ENCODE assay signal across 8 mouse cellular contexts in genomic region chr6:17464281-17465025, GRCm38 (mm10). TPM values are rescaled to one million over a fixed set of nuclear protein-coding genes. Genes with fewer than 3 reads are reported as not detected.
A peak's percentile ranks its signal among the peaks of the same experiment; 100 is the strongest.
DNase-seq lines count a peak whose midpoint lies in the region; ATAC-seq and TF ChIP-seq lines count a peak whose summit lies in the region.

No protein-coding gene starts in this region.

- peak overlapping the region; percentile 100 for H3K4me2 ChIP-seq in hindbrain, postnatal 0 days (ENCODE audit: low read depth, low read length)
- H3K4me2 ChIP-seq in liver, postnatal 0 days (ENCODE audit: low read depth, low read length): peak overlapping the region; percentile 83

- WGBS in hindbrain, postnatal 0 days: 7% methylated on average over 15 of the region's 15 CpGs
- 7% methylated on average over 15 of the region's 15 CpGs for WGBS in liver, postnatal 0 days (ENCODE audit: insufficient replicate concordance)

- no peaks in the 10 kb centered on the region for H3K4me1 ChIP-seq in brown adipose tissue, adult 24 weeks (ENCODE audit: control insufficient read depth, insufficient read depth, insufficient read length, low read length)
- 0 out of 2 replicates have a peak, but pooled peaks cover 5% of the 10 kb centered on the region for H3K4me1 ChIP-seq in hindbrain, postnatal 0 days (ENCODE audit: insufficient read depth, low read length)
- peaks cover 3% of the 10 kb centered on the region; the same call in 1 of the 2 replicates for H3K4me1 ChIP-seq in liver, postnatal 0 days (ENCODE audit: insufficient read depth)

- TF ChIP-seq EP300 in liver, postnatal 0 days (IDR thresholded peaks at IDR 0.05; ENCODE audit: low read depth): no peak

- ATAC-seq in hindbrain, postnatal 0 days: no peak; the same call in 1 of the 2 replicates
- ATAC-seq in liver, postnatal 0 days: peak; percentile 46

- 0 out of 2 replicates have a peak overlapping the region, but pooled peaks have one; percentile 37 for H3K9ac ChIP-seq in hindbrain, postnatal 0 days (replicated peaks; ENCODE audit: low read length)
- H3K9ac ChIP-seq in liver, postnatal 0 days (replicated peaks): peak overlapping the region; percentile 65

- no peaks in the 10 kb centered on the region for H3K9me3 ChIP-seq in hindbrain, postnatal 0 days (ENCODE audit: low read length)
- H3K9me3 ChIP-seq in liver, postnatal 0 days (ENCODE audit: low read length): no peaks in the 10 kb centered on the region

- peak overlapping the region; percentile 59 for H3K4me3 ChIP-seq in layer of hippocampus, adult 2 months
- peak overlapping the region; percentile 80 for H3K4me3 ChIP-seq in brown adipose tissue, adult 24 weeks (ENCODE audit: insufficient read depth, low read depth, low read length)
- H3K4me3 ChIP-seq in hindbrain, postnatal 0 days (ENCODE audit: low read length): peak overlapping the region; percentile 70
- peak overlapping the region; percentile 65 for H3K4me3 ChIP-seq in liver, postnatal 0 days (ENCODE audit: low read depth, low read length)

- H3K27ac ChIP-seq in layer of hippocampus, adult 2 months: no peak overlapping the region
- peak overlapping the region; percentile 39; the same call in 1 of the 2 replicates for H3K27ac ChIP-seq in brown adipose tissue, adult 24 weeks (replicated peaks; ENCODE audit: low read depth, low read length)
- H3K27ac ChIP-seq in hindbrain, postnatal 0 days: no peak overlapping the region
- peak overlapping the region; percentile 89 for H3K27ac ChIP-seq in liver, postnatal 0 days (ENCODE audit: low read depth)

- 0 out of 2 replicates have a peak, but pooled peaks cover 4% of the 10 kb centered on the region for H3K27me3 ChIP-seq in hindbrain, postnatal 0 days (ENCODE audit: insufficient read depth, low read length)
- H3K27me3 ChIP-seq in liver, postnatal 0 days (ENCODE audit: insufficient read depth, low read length): no peaks in the 10 kb centered on the region

- no peak for TF ChIP-seq CTCF in layer of hippocampus, adult 2 months (conservative IDR thresholded peaks at IDR 0.05)
- TF ChIP-seq CTCF in hindbrain, postnatal 0 days (IDR thresholded peaks at IDR 0.05; ENCODE audit: low read depth): no peak
- no peak for TF ChIP-seq CTCF in liver, postnatal 0 days (IDR thresholded peaks at IDR 0.05; ENCODE audit: low read depth)

- DNase-seq in layer of hippocampus, adult 2 months (ENCODE audit: low spot score in 2 of 2): no peak
- no peak for DNase-seq in layer of hippocampus, adult 11-12 months (ENCODE audit: low spot score)
- no peak for DNase-seq in hindbrain, postnatal 0 days (ENCODE audit: low spot score)
- DNase-seq in liver, postnatal 0 days: no peak
- DNase-seq in c-Kit-positive CD71-positive TER-119-positive erythroid progenitor cells, embryonic 14.5 days (ENCODE audit: low spot score): no peak
- no peak for DNase-seq in spleen, postnatal 4 days (ENCODE audit: low spot score in 2 of 2)
- no peak for DNase-seq in adrenal gland, adult 18-20 months (ENCODE audit: low spot score in 2 of 2)

- no peaks in the 10 kb centered on the region for H3K36me3 ChIP-seq in hindbrain, postnatal 0 days (ENCODE audit: insufficient read depth, low read length)
- H3K36me3 ChIP-seq in liver, postnatal 0 days (replicated peaks; ENCODE audit: insufficient read depth, low read length): no peaks in the 10 kb centered on the region

RNA-seq across cellular contexts. Expression of gene Met, which starts 0.9 kb away (rescaled TPM):
- total RNA-seq in layer of hippocampus, adult 2 months (2021): 1 to 10 TPM; 3.9 to 4.7 TPM
- polyA plus RNA-seq in brown adipose tissue, adult 24 weeks (2012; ENCODE audit: insufficient read depth, insufficient read length, missing spikeins): 12.2 and 12.4 TPM in 2 replicates
- total RNA-seq in hindbrain, postnatal 0 days (2014; rRNA removed): 4.3 and 4.5 TPM in 2 replicates
- 1.1 and 1.3 TPM in 2 replicates for polyA plus RNA-seq in hindbrain, postnatal 0 days (2015; fragmentation: Nextera tagmentation; extraction: Ambion mirVana)
- polyA plus RNA-seq in liver, postnatal 0 days (2015; fragmentation: Nextera tagmentation; extraction: Ambion mirVana): 7.2 and 8.2 TPM in 2 replicates
- 10 to 100 TPM in 1 of 2 experiments, 1 to 10 TPM in 1; 8.1 to 10.5 TPM for total RNA-seq in adrenal gland, adult 18-20 months (2021)

Comparison
In these comparisons a context has a peak if more than half of its experiments do, and no peak if none do; other contexts are left out.
1. H3K27ac ChIP-seq: peak in brown adipose tissue, adult 24 weeks (single experiment) and liver, postnatal 0 days (single experiment); none in layer of hippocampus, adult 2 months (single experiment) and hindbrain, postnatal 0 days (single experiment).
2. Peak in every context shown above with its lines, with median percentiles within 50 percentile points of each other: H3K4me3 ChIP-seq.